Mouse (Mus musculus) cerebellum, adult 9-10 months (tissue): ENCODE measurements around the gene Tns1.
"Not testable (repeated sequence)": the region's sequence is repeated elsewhere in the genome, so short reads cannot be mapped to it uniquely, and the experiment has no call there.

Experiments
- DNase-seq: peaks from one replicate; pipeline ENCODE4 v3.0.0; 2022

Gene Tns1

GRCm38 (mm10) chr1:74124021-74124981 lies at the start of gene Tns1:
Tns1 (minus strand) TSS chr1:74124449.
- DNase-seq: no peak

- DNase-seq: no peak
Measured at GRCm38 (mm10) chr1:74172722-74173121, 48.5 kb upstream of the Tns1 start.

- DNase-seq: no peak
Measured at GRCm38 (mm10) chr1:74169721-74170120, 45.5 kb upstream of the Tns1 start.

- no peak for DNase-seq
Measured at GRCm38 (mm10) chr1:74167136-74167535, 42.9 kb upstream of the Tns1 start.

- no peak for DNase-seq
Measured at GRCm38 (mm10) chr1:74160036-74160435, 35.8 kb upstream of the Tns1 start.

GRCm38 (mm10) chr1:74159613-74160012 lies 35.4 kb upstream of the Tns1 start:
- DNase-seq: not testable (repeated sequence)

- no peak for DNase-seq
Measured at GRCm38 (mm10) chr1:74156381-74156910, 32.2 kb upstream of the Tns1 start.

GRCm38 (mm10) chr1:74155435-74156012 lies 31.3 kb upstream of the Tns1 start:
- DNase-seq: no peak

GRCm38 (mm10) chr1:74153461-74154184 lies 29.4 kb upstream of the Tns1 start, which contains the start of gene Cxcr2:
Cxcr2 (plus strand) TSS chr1:74153989.
- no peak for DNase-seq

- DNase-seq: no peak
Measured at GRCm38 (mm10) chr1:74151091-74151490, 26.8 kb upstream of the Tns1 start.

GRCm38 (mm10) chr1:74150101-74150500 lies 25.9 kb upstream of the Tns1 start:
- no peak for DNase-seq

GRCm38 (mm10) chr1:74149106-74149885 lies 25.0 kb upstream of the Tns1 start:
- DNase-seq: no peak

- DNase-seq: no peak
Measured at GRCm38 (mm10) chr1:74141781-74142180, 17.5 kb upstream of the Tns1 start.

GRCm38 (mm10) chr1:74139415-74139814 lies 15.2 kb upstream of the Tns1 start:
- no peak for DNase-seq

- DNase-seq: no peak
Measured at GRCm38 (mm10) chr1:74135326-74135950, 11.2 kb upstream of the Tns1 start.

- no peak for DNase-seq
Measured at GRCm38 (mm10) chr1:74133954-74134353, 9.7 kb upstream of the Tns1 start.

GRCm38 (mm10) chr1:74132011-74132410 lies 7.8 kb upstream of the Tns1 start:
- DNase-seq: no peak

- DNase-seq: no peak
Measured at GRCm38 (mm10) chr1:74130883-74131659, 6.8 kb upstream of the Tns1 start.

GRCm38 (mm10) chr1:74124991-74125552 lies 823 bp upstream of the Tns1 start, which contains the start of gene Rufy4:
Rufy4 (plus strand) TSS chr1:74125541.
- peak; percentile 40 for DNase-seq

GRCm38 (mm10) chr1:74123215-74123614 lies 1.0 kb downstream of the Tns1 start:
- no peak for DNase-seq
